In genomic region chr3:97990576-97990975, GRCm38 (mm10) we compare ENCODE assay signal across 13 mouse cellular contexts.
"Had no signal": no experiment of that assay in that cellular context is flagged by ENCODE, and none has a peak within 500 bp of the region (broad histone marks: within the 10 kb centered on the region; RNA-seq: fewer than 3 reads in every experiment).

No protein-coding gene starts in this region.

- H3K4me2 ChIP-seq: limb, embryonic 12.5 days; neural tube, embryonic 15.5 days had no signal

- H3K4me3 ChIP-seq: left cerebral cortex, adult 2 months; limb, embryonic 12.5 days; midbrain, embryonic 10.5 days; myocyte; neural tube, embryonic 15.5 days had no signal

- H3K9me3 ChIP-seq: limb, embryonic 12.5 days; midbrain, embryonic 10.5 days; neural tube, embryonic 15.5 days had no signal

- H3K27me3 ChIP-seq: limb, embryonic 12.5 days; neural tube, embryonic 15.5 days had no signal

- H3K9ac ChIP-seq: limb, embryonic 12.5 days; liver, embryonic 14.5 days; neural tube, embryonic 15.5 days had no signal

- H3K36me3 ChIP-seq: limb, embryonic 12.5 days; midbrain, embryonic 10.5 days; neural tube, embryonic 15.5 days had no signal

- DNase-seq: kidney, adult 18-20 months; lung, adult 18-20 months; midbrain, embryonic 14.5 days; right cerebral cortex, adult 18-20 months; right cerebral cortex, postnatal 25 days; thymus, postnatal 36 days had no signal

- H3K27ac ChIP-seq: kidney, postnatal 0 days; left cerebral cortex, adult 2 months; limb, embryonic 12.5 days; liver, embryonic 14.5 days; midbrain, embryonic 10.5 days; neural tube, embryonic 15.5 days had no signal

- H3K4me1 ChIP-seq: midbrain, embryonic 10.5 days; neural tube, embryonic 15.5 days had no signal
